Comparison of ENCODE assay signal across 1 mouse cellular context in genomic region chr13:119430164-119430563, GRCm38 (mm10).
TF ChIP-seq lines count a peak whose summit lies in the region.

No protein-coding gene starts in this region.

TF ChIP-seq in CH12.LX, 34 proteins besides CTCF, POLR2A, EP300 and RAD21 (continued from another document):
- TF ChIP-seq MAZ (IDR thresholded peaks at IDR 0.05; ENCODE audit: low read depth, low read length) = no peak
- no peak for TF ChIP-seq SIN3A (IDR thresholded peaks at IDR 0.05; ENCODE audit: low read length)
- TF ChIP-seq MEF2A (IDR thresholded peaks at IDR 0.05; ENCODE audit: borderline replicate concordance, low read depth, low read length) = no peak
- no peak for TF ChIP-seq NRF1 (IDR thresholded peaks at IDR 0.05; ENCODE audit: low read depth, low read length)
- TF ChIP-seq PAX5 (IDR thresholded peaks at IDR 0.05; ENCODE audit: low read length) = no peak
- no peak for TF ChIP-seq KAT2A (IDR thresholded peaks at IDR 0.05; ENCODE audit: insufficient replicate concordance, low read length)
- no peak for TF ChIP-seq ETS1 (conservative IDR thresholded peaks at IDR 0.05; ENCODE audit: low read depth, low read length)
- TF ChIP-seq GABPA (IDR thresholded peaks at IDR 0.05; ENCODE audit: insufficient replicate concordance, low read depth, low read length) = no peak
- no peak for TF ChIP-seq CHD2 (IDR thresholded peaks at IDR 0.05; ENCODE audit: low read length)
- TF ChIP-seq TBP (conservative IDR thresholded peaks at IDR 0.05; ENCODE audit: low read depth, low read length) = no peak
- TF ChIP-seq MAX (IDR thresholded peaks at IDR 0.05; ENCODE audit: low read length) = no peak
- no peak for TF ChIP-seq MXI1 (IDR thresholded peaks at IDR 0.05; ENCODE audit: low read depth, low read length)
